Mouse (Mus musculus) C2C12 (cell line): ENCODE measurements around the gene Psme1.

Experiments used
- CEBPB ChIP-seq: IDR thresholded peaks from one replicate; pipeline ENCODE4 v1.6.1; 2011; ENCODE audit warnings: low read depth, mild to moderate bottlenecking, control low read depth, moderate library complexity
- CTCF ChIP-seq: IDR thresholded peaks from one replicate; pipeline ENCODE4 v1.5.1; 2011; ENCODE audit not compliant: control insufficient read depth, insufficient read depth, insufficient read length
- MAX ChIP-seq: IDR thresholded peaks from one replicate; pipeline ENCODE4 v1.6.1; 2011; ENCODE audit warnings: mild to moderate bottlenecking, control low read depth
- MYOD1 ChIP-seq: IDR thresholded peaks from one replicate; pipeline ENCODE4 v1.6.1; 2011; ENCODE audit warnings: low read depth; ENCODE audit not compliant: control insufficient read depth, insufficient read length
- MYOG ChIP-seq: IDR thresholded peaks from one replicate; pipeline ENCODE4 v1.6.1; 2011; ENCODE audit not compliant: control insufficient read depth, insufficient read length; ENCODE audit errors: extremely low read depth
- USF1 ChIP-seq: IDR thresholded peaks from one replicate; pipeline ENCODE4 v1.6.1; 2011; ENCODE audit warnings: low read depth, mild to moderate bottlenecking, control low read depth, moderate library complexity

GRCm38 (mm10) chr14:55614565-55615178, 36.7 kb downstream of the Psme1 start:
- TF ChIP-seq CTCF, result no peak
- no peak for TF ChIP-seq MYOD1
- TF ChIP-seq USF1, result no peak
- no peak for TF ChIP-seq MAX
- TF ChIP-seq MYOG, result no peak
- TF ChIP-seq CEBPB, result no peak
